Mouse (Mus musculus): ENCODE data around the gene Catsperg2. TPM values are rescaled to one million over a fixed set of nuclear protein-coding genes. Genes with fewer than 3 reads are reported as not detected.

Gene Catsperg2
- polyA plus RNA-seq, 1 experiment from 2014 or later = not detected

Other genes with a start within 250 kb of the Catsperg2 start
- gene Sipa1l3, start 208.4 kb downstream of the Catsperg2 start, polyA plus RNA-seq (2018) = 10.2 to 12.7 TPM (median 10.3 TPM) in 3 replicates
- 8.7 to 12.3 TPM (median 11.7 TPM) in 3 replicates for gene Zfp84, start 41.5 kb upstream of the Catsperg2 start, polyA plus RNA-seq (2018)
- gene Zfp30, start 57.0 kb upstream of the Catsperg2 start, polyA plus RNA-seq (2018) = 0.57 to 1.1 TPM (median 0.83 TPM) in 3 replicates
- gene Zfp790, start 89.1 kb upstream of the Catsperg2 start, polyA plus RNA-seq (2018) = 7.8 to 8.9 TPM (median 8.4 TPM) in 3 replicates
- 0.31 to 0.79 TPM (median 0.50 TPM) in 3 replicates for gene Zfp940, start 126.6 kb upstream of the Catsperg2 start, polyA plus RNA-seq (2018)
- 2.0 to 2.8 TPM (median 2.5 TPM) in 3 replicates for gene Zfp420, start 132.9 kb upstream of the Catsperg2 start, polyA plus RNA-seq (2018)
- gene Zfp27, start 179.5 kb upstream of the Catsperg2 start, polyA plus RNA-seq (2018) = 2.9 to 5.0 TPM (median 3.6 TPM) in 3 replicates
- 1.3 to 2.7 TPM (median 1.6 TPM) in 3 replicates for gene Zfp383, start 181.2 kb upstream of the Catsperg2 start, polyA plus RNA-seq (2018)
- 4.4 to 6.4 TPM (median 5.5 TPM) in 3 replicates for gene Zfp74, start 227.1 kb upstream of the Catsperg2 start, polyA plus RNA-seq (2018)